Mouse (Mus musculus) kidney, embryonic 15.5 days (tissue): ENCODE results near the gene Olfr1015. TPM values are rescaled to one million over a fixed set of nuclear protein-coding genes. Genes with fewer than 3 reads are reported as not detected.

Experiments
- ATAC-seq: fragments of 200-750 bp; cut with Nextera tagmentation; replicated peaks from 2 replicates; pipeline ENCODE4 v1.8.0; 2017; ENCODE audit warnings: moderate TSS enrichment; ENCODE audit not compliant: low FRiP score
- H3K27ac ChIP-seq: fragments of 300-500 bp; sonication (generic); 2 replicates; pipeline ENCODE4 v1.5.1; 2015; ENCODE audit warnings: mild to moderate bottlenecking, inconsistent platforms
- H3K27me3 ChIP-seq: fragments of 300-500 bp; sonication (generic); 2 replicates; pipeline ENCODE4 v1.6.1; 2015; ENCODE audit warnings: inconsistent platforms
- H3K36me3 ChIP-seq: fragments of 300-500 bp; sonication (generic); 2 replicates; pipeline ENCODE4 v1.6.1; 2015; ENCODE audit warnings: inconsistent platforms
- H3K4me1 ChIP-seq: fragments of 300-500 bp; sonication (generic); 2 replicates; pipeline ENCODE4 v1.6.1; 2015; ENCODE audit warnings: inconsistent platforms
- H3K4me2 ChIP-seq: fragments of 300-500 bp; sonication (generic); 2 replicates; pipeline ENCODE4 v1.6.1; 2015; ENCODE audit warnings: moderate library complexity, mild to moderate bottlenecking, inconsistent platforms
- H3K4me3 ChIP-seq: fragments of 300-500 bp; sonication (generic); replicated peaks from 2 replicates; pipeline ENCODE4 v1.5.1; 2015; ENCODE audit warnings: mild to moderate bottlenecking, inconsistent platforms
- H3K9ac ChIP-seq: fragments of 300-500 bp; sonication (generic); 2 replicates; pipeline ENCODE4 v1.6.1; 2015; ENCODE audit warnings: mild to moderate bottlenecking, inconsistent platforms
- H3K9me3 ChIP-seq: fragments of 300-500 bp; sonication (generic); replicated peaks from 2 replicates; pipeline ENCODE4 v1.6.1; 2016; ENCODE audit warnings: inconsistent platforms
- WGBS: fragments of 180-500 bp; shearing (Covaris S2); methylation state at CpG from one replicate; pipeline ENCODE4 v1.1.7; 2015; ENCODE audit warnings: mixed read lengths; 5-methylcytosine and 5-hydroxymethylcytosine counted together
- polyA plus RNA-seq: library from polyadenylated mRNA; unstranded; fragments of >200 nt; fragmentation: Nextera tagmentation; extraction: Ambion mirVana; gene quantifications from 2 replicates; pipeline ENCODE4 v1.2.1, GENCODE M21; 2015

The Olfr1015 gene
- not detected in 2 replicates for polyA plus RNA-seq

DNA sequence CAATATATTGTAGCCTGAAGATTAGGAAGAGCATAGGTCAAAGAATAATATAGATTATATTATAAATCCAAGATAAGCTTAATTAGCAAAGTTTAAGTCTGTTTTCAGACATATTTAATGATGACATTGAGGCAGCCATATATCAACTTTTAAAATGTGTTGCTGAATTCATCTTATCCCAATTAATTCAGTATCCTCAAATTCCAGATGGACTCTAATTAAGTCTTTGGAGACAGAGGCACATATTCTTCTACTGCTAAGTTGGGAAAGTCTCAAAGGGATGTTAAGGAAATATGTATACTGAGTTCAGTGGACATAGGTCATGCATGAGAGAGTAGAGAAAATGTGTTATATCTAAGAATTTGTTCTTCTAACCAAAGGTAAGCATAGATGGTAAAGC, at the start of gene Olfr1015:
TSS of gene Olfr1015 (plus strand) at position 301 of the 400 bp plus-strand sequence.
- H3K4me3 ChIP-seq, result no peak within 1 kb of the TSS
- H3K4me2 ChIP-seq, result no peak within 1 kb of the TSS
- no peaks in the 10 kb centered on the region for H3K27me3 ChIP-seq
- no peak for ATAC-seq
- no peak within 1 kb of the TSS for H3K27ac ChIP-seq
- no peaks in the 10 kb centered on the region for H3K4me1 ChIP-seq
- H3K9me3 ChIP-seq, result no peaks in the 10 kb centered on the region
- no peaks in the 10 kb centered on the region for H3K36me3 ChIP-seq
- H3K9ac ChIP-seq, result no peak within 1 kb of the TSS

DNA sequence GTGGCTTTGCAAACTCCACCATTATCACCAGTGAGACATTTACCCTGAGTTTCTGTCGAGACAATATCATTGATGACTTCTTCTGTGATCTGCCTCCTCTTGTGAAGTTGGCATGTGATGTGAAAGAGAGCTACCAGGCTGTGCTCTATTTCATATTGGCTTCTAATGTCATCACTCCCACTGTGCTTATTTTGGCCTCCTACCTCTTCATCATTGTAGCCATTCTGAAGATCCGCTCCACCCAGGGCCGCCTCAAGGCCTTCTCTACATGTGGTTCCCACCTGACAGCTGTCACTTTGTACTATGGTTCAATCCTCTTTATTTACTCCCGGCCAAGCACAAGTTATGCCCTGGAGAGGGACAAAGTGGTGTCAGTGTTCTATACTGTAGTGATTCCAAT, 28.0 kb upstream of the Olfr1015 start:
- Histone ChIP-seq H3K36me3 (no peaks in the 10 kb centered on the region), H3K9me3 (no peaks in the 10 kb centered on the region), H3K27ac (no peak overlapping the region), H3K4me3 (no peak overlapping the region), H3K4me2 (no peak overlapping the region), H3K4me1 (no peaks in the 10 kb centered on the region), H3K9ac (no peak overlapping the region), H3K27me3 (no peaks in the 10 kb centered on the region)
- no peak for ATAC-seq
- WGBS, result 81% methylated on average over 4 of the region's 4 CpGs

GRCm38 (mm10) chr2:85762666-85763065, 19.2 kb upstream of the Olfr1015 start, which contains the start of gene Olfr1012:
TSS of gene Olfr1012 (minus strand) at chr2:85762766.
- Histone ChIP-seq H3K4me1 (no peaks in the 10 kb centered on the region), H3K9ac (no peak within 1 kb of the TSS), H3K27me3 (no peaks in the 10 kb centered on the region), H3K36me3 (no peaks in the 10 kb centered on the region), H3K27ac (no peak within 1 kb of the TSS), H3K4me3 (no peak within 1 kb of the TSS), H3K4me2 (no peak within 1 kb of the TSS), H3K9me3 (no peaks in the 10 kb centered on the region)
- ATAC-seq, result no peak
- 59% methylated on average over 1 of the region's 1 CpGs for whole genome bisulfite sequencing

- H3K9me3 ChIP-seq, result no peaks in the 10 kb centered on the region
- no peak within 1 kb of the TSS for H3K4me2 ChIP-seq
- H3K4me3 ChIP-seq, result no peak within 1 kb of the TSS
- no peak for ATAC-seq
- H3K36me3 ChIP-seq, result no peaks in the 10 kb centered on the region
- no peak within 1 kb of the TSS for H3K27ac ChIP-seq
- H3K27me3 ChIP-seq, result no peaks in the 10 kb centered on the region
- no peaks in the 10 kb centered on the region for H3K4me1 ChIP-seq
- H3K9ac ChIP-seq, result no peak within 1 kb of the TSS
Measured at GRCm38 (mm10) chr2:85766798-85767197, 15.0 kb upstream of the Olfr1015 start, which contains the start of gene Olfr1013. TSS of gene Olfr1013 (plus strand) at chr2:85767098.

DNA sequence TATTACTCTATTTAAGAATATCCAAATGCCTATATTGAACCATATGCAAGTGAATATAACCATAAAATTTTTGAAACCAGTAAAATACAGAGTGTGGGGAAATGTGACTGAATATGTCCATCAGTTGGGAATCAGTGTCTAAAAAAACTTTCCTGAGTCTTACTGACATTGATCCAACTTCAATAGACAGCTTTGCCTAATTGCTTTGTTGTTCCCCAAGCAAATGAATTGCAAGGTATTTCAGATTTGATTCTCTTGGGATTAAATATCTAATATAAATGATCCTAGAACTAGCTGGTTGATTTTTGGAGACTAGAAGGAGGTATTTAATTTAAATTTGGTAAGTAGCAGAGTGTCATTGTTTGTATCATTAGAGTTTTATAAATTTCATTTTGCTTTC, 9.4 kb upstream of the Olfr1015 start, which contains the start of gene Olfr1014:
TSS of gene Olfr1014 (plus strand) at position 301 of the 400 bp plus-strand sequence.
- Histone ChIP-seq H3K9me3 (no peaks in the 10 kb centered on the region), H3K9ac (no peak within 1 kb of the TSS), H3K4me1 (no peaks in the 10 kb centered on the region), H3K36me3 (no peaks in the 10 kb centered on the region), H3K4me3 (no peak within 1 kb of the TSS), H3K4me2 (no peak within 1 kb of the TSS), H3K27me3 (no peaks in the 10 kb centered on the region), H3K27ac (no peak within 1 kb of the TSS)
- no peak for ATAC-seq

DNA sequence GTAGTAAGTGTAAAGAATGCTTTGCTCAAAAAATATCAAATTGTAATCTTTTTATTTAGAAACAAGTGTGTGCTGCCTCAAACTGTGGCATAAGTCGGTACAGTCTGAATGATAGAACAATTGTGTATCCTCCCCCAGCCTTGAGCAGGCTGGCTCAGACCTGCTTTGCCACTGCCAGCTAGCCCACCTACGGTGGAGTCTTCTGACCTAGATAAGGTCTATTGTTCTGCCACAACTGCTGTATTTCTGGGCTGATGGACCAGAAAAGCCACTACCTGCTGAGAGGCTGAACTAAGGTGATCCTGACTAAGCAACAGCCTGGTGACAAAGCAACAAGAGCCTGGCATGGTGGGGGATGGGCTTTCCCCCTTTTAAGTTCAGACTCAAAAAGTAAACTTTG, 10.5 kb downstream of the Olfr1015 start:
- Histone ChIP-seq H3K27me3 (no peaks in the 10 kb centered on the region), H3K4me3 (no peak overlapping the region), H3K9ac (no peak overlapping the region), H3K36me3 (no peaks in the 10 kb centered on the region), H3K27ac (no peak overlapping the region), H3K9me3 (no peaks in the 10 kb centered on the region), H3K4me2 (no peak overlapping the region), H3K4me1 (no peaks in the 10 kb centered on the region)
- no peak for ATAC-seq
- WGBS, result 64% methylated on average over 2 of the region's 2 CpGs

- no peak for ATAC-seq
- no peaks in the 10 kb centered on the region for H3K4me1 ChIP-seq
- WGBS, result 92% methylated on average over 2 of the region's 2 CpGs
- H3K4me3 ChIP-seq, result no peak within 1 kb of the TSS
- H3K9me3 ChIP-seq, result no peaks in the 10 kb centered on the region
- H3K27ac ChIP-seq, result no peak within 1 kb of the TSS
- H3K4me2 ChIP-seq, result no peak within 1 kb of the TSS
- H3K36me3 ChIP-seq, result no peaks in the 10 kb centered on the region
- no peaks in the 10 kb centered on the region for H3K27me3 ChIP-seq
- H3K9ac ChIP-seq, result no peak within 1 kb of the TSS
Measured at GRCm38 (mm10) chr2:85802444-85802843, 20.6 kb downstream of the Olfr1015 start, which contains the start of gene Olfr1016. TSS of gene Olfr1016 (minus strand) at chr2:85802544.

DNA sequence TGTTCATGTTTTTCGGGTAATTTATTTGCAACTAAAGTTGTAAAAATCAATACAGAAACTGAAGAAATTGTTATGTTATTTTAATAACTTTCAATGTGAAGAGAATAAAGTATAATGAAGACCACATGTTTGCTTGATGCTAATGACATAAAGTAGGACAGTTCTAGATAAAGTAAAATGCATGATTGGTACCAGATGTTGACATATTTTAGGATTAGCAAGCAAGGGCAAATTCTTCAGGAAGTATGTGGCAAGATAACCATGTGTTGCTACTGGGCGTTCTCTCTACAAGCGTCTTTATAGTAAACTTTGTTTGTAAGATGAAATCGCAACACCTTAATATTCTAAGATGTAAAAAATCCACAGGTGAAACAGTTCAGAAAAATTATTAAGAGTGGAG, 22.7 kb downstream of the Olfr1015 start:
- Histone ChIP-seq H3K9ac (no peak overlapping the region), H3K27ac (no peak overlapping the region), H3K4me2 (no peak overlapping the region), H3K9me3 (no peaks in the 10 kb centered on the region), H3K4me1 (no peaks in the 10 kb centered on the region), H3K27me3 (no peaks in the 10 kb centered on the region), H3K36me3 (no peaks in the 10 kb centered on the region), H3K4me3 (no peak overlapping the region)
- ATAC-seq, result no peak
- WGBS, result 82% methylated on average over 4 of the region's 4 CpGs

DNA sequence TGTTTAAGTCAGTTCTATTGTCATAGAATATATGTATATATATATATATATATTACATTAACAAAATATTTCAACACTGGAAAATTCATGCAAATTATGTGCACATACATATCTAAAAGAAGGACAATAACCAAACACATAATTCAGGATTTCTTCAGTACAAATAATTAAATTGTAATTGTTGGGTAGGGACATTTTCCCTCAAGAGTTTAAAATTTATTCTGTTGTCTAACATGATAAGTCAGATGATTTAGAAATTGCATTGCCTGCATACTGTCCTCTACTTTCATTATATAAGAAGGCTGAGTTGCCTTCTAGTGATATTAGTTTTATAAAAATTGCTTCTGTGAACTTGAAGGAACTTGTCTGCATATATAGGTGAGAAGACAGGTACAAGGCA, 36.4 kb downstream of the Olfr1015 start, which contains the start of gene Olfr1018:
TSS of gene Olfr1018 (plus strand) at position 301 of the 400 bp plus-strand sequence.
- H3K9me3 ChIP-seq, result no peaks in the 10 kb centered on the region
- no peak within 1 kb of the TSS for H3K4me3 ChIP-seq
- H3K9ac ChIP-seq, result no peak within 1 kb of the TSS
- H3K36me3 ChIP-seq, result no peaks in the 10 kb centered on the region
- no peaks in the 10 kb centered on the region for H3K27me3 ChIP-seq
- no peak within 1 kb of the TSS for H3K27ac ChIP-seq
- no peak for ATAC-seq
- H3K4me1 ChIP-seq, result no peaks in the 10 kb centered on the region
- H3K4me2 ChIP-seq, result no peak within 1 kb of the TSS

Other genes with a start within 250 kb of the Olfr1015 start
- gene Olfr996, start 202.8 kb upstream of the Olfr1015 start, polyA plus RNA-seq, result not detected in 2 replicates
- gene Olfr998, start 193.1 kb upstream of the Olfr1015 start, polyA plus RNA-seq, result not detected in 2 replicates
- gene Olfr1000, start 170.1 kb upstream of the Olfr1015 start, polyA plus RNA-seq, result not detected in 2 replicates
- gene Olfr1002, start 131.3 kb upstream of the Olfr1015 start, polyA plus RNA-seq, result not detected in 2 replicates
- gene Olfr154, start 117.6 kb upstream of the Olfr1015 start, polyA plus RNA-seq, result not detected in 2 replicates
- gene Olfr1006, start 103.2 kb upstream of the Olfr1015 start, polyA plus RNA-seq, result not detected in 2 replicates
- gene Olfr1008, start 92.6 kb upstream of the Olfr1015 start, polyA plus RNA-seq, result not detected in 2 replicates
- not detected in 2 replicates for gene Olfr1009, start 66.6 kb upstream of the Olfr1015 start, polyA plus RNA-seq
- gene Olfr1012, start 19.3 kb upstream of the Olfr1015 start, polyA plus RNA-seq, result not detected in 2 replicates
- gene Olfr1013, start 14.9 kb upstream of the Olfr1015 start, polyA plus RNA-seq, result not detected in 2 replicates
- gene Olfr1014, start 9.3 kb upstream of the Olfr1015 start, polyA plus RNA-seq, result not detected in 2 replicates
- gene Olfr1016, start 20.5 kb downstream of the Olfr1015 start, polyA plus RNA-seq, result not detected in 2 replicates
- gene Olfr1018, start 36.5 kb downstream of the Olfr1015 start, polyA plus RNA-seq, result not detected in 2 replicates
- gene Olfr1019, start 63.5 kb downstream of the Olfr1015 start, polyA plus RNA-seq, result not detected in 2 replicates
- gene Olfr1020, start 65.0 kb downstream of the Olfr1015 start, polyA plus RNA-seq, result not detected in 2 replicates
- gene Olfr1022, start 86.6 kb downstream of the Olfr1015 start, polyA plus RNA-seq, result not detected in 2 replicates
- gene Olfr1023, start 103.6 kb downstream of the Olfr1015 start, polyA plus RNA-seq, result not detected in 2 replicates
- not detected in 2 replicates for gene Olfr1024, start 123.0 kb downstream of the Olfr1015 start, polyA plus RNA-seq
- not detected in 2 replicates for gene Olfr1025-ps1, start 133.2 kb downstream of the Olfr1015 start, polyA plus RNA-seq
- gene Olfr1026, start 139.5 kb downstream of the Olfr1015 start, polyA plus RNA-seq, result not detected in 2 replicates
- not detected in 2 replicates for gene Olfr1028, start 168.4 kb downstream of the Olfr1015 start, polyA plus RNA-seq
- gene Olfr1029, start 191.9 kb downstream of the Olfr1015 start, polyA plus RNA-seq, result not detected in 2 replicates
- gene Olfr1030, start 197.3 kb downstream of the Olfr1015 start, polyA plus RNA-seq, result not detected in 2 replicates
- not detected in 2 replicates for gene Olfr1031, start 208.3 kb downstream of the Olfr1015 start, polyA plus RNA-seq
- not detected in 2 replicates for gene Olfr1032, start 223.5 kb downstream of the Olfr1015 start, polyA plus RNA-seq
- gene Olfr1033, start 238.6 kb downstream of the Olfr1015 start, polyA plus RNA-seq, result 4.0 and 4.9 TPM in 2 replicates